Mouse (Mus musculus) left cerebral cortex, adult 2 months (tissue): Measurements from ENCODE around the gene Cd3e. TPM values are rescaled to one million over a fixed set of nuclear protein-coding genes. Genes with fewer than 3 reads are reported as not detected.
A peak's percentile ranks its signal among the peaks of the same experiment; 100 is the strongest.

ENCODE experiments used
- DNase-seq, 2 experiments: peaks; one replicate each; pipeline ENCODE4 v3.0.0; 2021 to 2022; ENCODE audit warnings: low spot score in 2 of 2, mixed read lengths in 1 of 2; ENCODE audit errors: extremely low spot score in 1 of 2
- H3K27ac ChIP-seq: fragments of 200-600 bp; 2 replicates; pipeline ENCODE4 v1.8.1; 2022
- H3K4me3 ChIP-seq: fragments of 200-600 bp; 2 replicates; pipeline ENCODE4 v1.8.1; 2022
- CTCF ChIP-seq: fragments of 200-600 bp; IDR thresholded peaks from 2 replicates; pipeline ENCODE4 v1.8.1; 2022; ENCODE audit warnings: antibody characterized with exemption, mild to moderate bottlenecking, moderate library complexity
- intact Hi-C: fragments of 180-260 bp; cut with DNase I; formaldehyde crosslinking; loops from one replicate; pipeline ENCODE4 v1.15.1; 2025
- long read RNA-seq, 2 experiments: library from polyadenylated mRNA; stranded (forward); transcript quantifications; one replicate each; pipeline ENCODE4 v2.0.0; 2021; ENCODE audit warnings: borderline mapping rate in 2 of 2
- total RNA-seq, 2 experiments: library from RNA; stranded (reverse); gene quantifications; 2 replicates each; pipeline ENCODE4 v1.2.3; 2021

Gene Cd3e
- total RNA-seq, result not detected
- long read RNA-seq, experiment 1, result 0 reads
- long read RNA-seq, experiment 2, result 0 reads

- TF ChIP-seq CTCF, result no peak
Observed at GRCm38 (mm10) chr9:45009180-45010078, at the start of gene Cd3e. Gene Cd3e, minus strand, starts transcription at chr9:45009627.

GRCm38 (mm10) chr9:45058304-45058940 lies 49.0 kb upstream of the Cd3e start:
- TF ChIP-seq CTCF, result no peak
- Histone ChIP-seq H3K4me3 (no peak overlapping the region), H3K27ac (no peak overlapping the region)
- DNase-seq, result no peak
- intact Hi-C loops, result no loop called here

More at GRCm38 (mm10) chr9:45009180-45010078, at the start of gene Cd3e:
- no peak for DNase-seq
- H3K27ac ChIP-seq, result no peak within 1 kb of the TSS
- intact Hi-C loops, result no loop called here
- H3K4me3 ChIP-seq, result no peak within 1 kb of the TSS

- H3K27ac ChIP-seq, result peak within 1 kb of the TSS; percentile 98
- peak within 1 kb of the TSS; percentile 88 for H3K4me3 ChIP-seq
- intact Hi-C loops, result loop anchor here (2.0 kb wide), 3 partner anchors 64 to 90 kb away; partner anchors contain the start of gene Ube4a
- TF ChIP-seq CTCF, result no peak
- peak; percentile 83 to 85 for DNase-seq
Observed at GRCm38 (mm10) chr9:45055082-45055713, 45.8 kb upstream of the Cd3e start, which contains the start of gene Mpzl3. Gene Mpzl3, plus strand, starts transcription at chr9:45055186.

- Histone ChIP-seq H3K4me3 (no peak overlapping the region), H3K27ac (no peak overlapping the region)
- intact Hi-C loops, result no loop called here
- DNase-seq, result no peak
- TF ChIP-seq CTCF, result no peak
Observed at GRCm38 (mm10) chr9:45050301-45050700, 40.9 kb upstream of the Cd3e start.

- no peak for DNase-seq
- H3K27ac ChIP-seq, result no peak overlapping the region
- intact Hi-C loops, result no loop called here
- H3K4me3 ChIP-seq, result no peak overlapping the region
- no peak for TF ChIP-seq CTCF
Observed at GRCm38 (mm10) chr9:45049731-45050130, 40.3 kb upstream of the Cd3e start.

GRCm38 (mm10) chr9:45048511-45048910 lies 39.1 kb upstream of the Cd3e start:
- no peak overlapping the region for H3K4me3 ChIP-seq
- peak in 1 of 2 experiments; percentile 11 for DNase-seq
- intact Hi-C loops, result no loop called here
- H3K27ac ChIP-seq, result no peak overlapping the region
- peak; percentile 93 for TF ChIP-seq CTCF

- no peak overlapping the region for H3K27ac ChIP-seq
- intact Hi-C loops, result no loop called here
- H3K4me3 ChIP-seq, result no peak overlapping the region
- TF ChIP-seq CTCF, result no peak
- no peak for DNase-seq
Observed at GRCm38 (mm10) chr9:45046973-45047372, 37.5 kb upstream of the Cd3e start.

- intact Hi-C loops, result no loop called here
- TF ChIP-seq CTCF, result no peak
- Histone ChIP-seq H3K4me3 (no peak overlapping the region), H3K27ac (no peak overlapping the region)
- DNase-seq, result no peak
Observed at GRCm38 (mm10) chr9:45042947-45043346, 33.5 kb upstream of the Cd3e start.

- intact Hi-C loops, result no loop called here
- no peak for TF ChIP-seq CTCF
- Histone ChIP-seq H3K27ac (no peak overlapping the region), H3K4me3 (no peak overlapping the region)
- peak in 1 of 2 experiments; percentile 9 for DNase-seq
Observed at GRCm38 (mm10) chr9:45042056-45042720, 32.8 kb upstream of the Cd3e start.

- Histone ChIP-seq H3K4me3 (no peak overlapping the region), H3K27ac (no peak overlapping the region)
- no peak for DNase-seq
- TF ChIP-seq CTCF, result no peak
- intact Hi-C loops, result no loop called here
Observed at GRCm38 (mm10) chr9:45041131-45041838, 31.9 kb upstream of the Cd3e start.
